Mouse (Mus musculus) cerebellum, adult 11 months (tissue): ENCODE results near the gene Zfp870.

Source experiments
- DNase-seq: peaks from one replicate; pipeline ENCODE4 v3.0.0; 2022

The Zfp870 gene

DNA sequence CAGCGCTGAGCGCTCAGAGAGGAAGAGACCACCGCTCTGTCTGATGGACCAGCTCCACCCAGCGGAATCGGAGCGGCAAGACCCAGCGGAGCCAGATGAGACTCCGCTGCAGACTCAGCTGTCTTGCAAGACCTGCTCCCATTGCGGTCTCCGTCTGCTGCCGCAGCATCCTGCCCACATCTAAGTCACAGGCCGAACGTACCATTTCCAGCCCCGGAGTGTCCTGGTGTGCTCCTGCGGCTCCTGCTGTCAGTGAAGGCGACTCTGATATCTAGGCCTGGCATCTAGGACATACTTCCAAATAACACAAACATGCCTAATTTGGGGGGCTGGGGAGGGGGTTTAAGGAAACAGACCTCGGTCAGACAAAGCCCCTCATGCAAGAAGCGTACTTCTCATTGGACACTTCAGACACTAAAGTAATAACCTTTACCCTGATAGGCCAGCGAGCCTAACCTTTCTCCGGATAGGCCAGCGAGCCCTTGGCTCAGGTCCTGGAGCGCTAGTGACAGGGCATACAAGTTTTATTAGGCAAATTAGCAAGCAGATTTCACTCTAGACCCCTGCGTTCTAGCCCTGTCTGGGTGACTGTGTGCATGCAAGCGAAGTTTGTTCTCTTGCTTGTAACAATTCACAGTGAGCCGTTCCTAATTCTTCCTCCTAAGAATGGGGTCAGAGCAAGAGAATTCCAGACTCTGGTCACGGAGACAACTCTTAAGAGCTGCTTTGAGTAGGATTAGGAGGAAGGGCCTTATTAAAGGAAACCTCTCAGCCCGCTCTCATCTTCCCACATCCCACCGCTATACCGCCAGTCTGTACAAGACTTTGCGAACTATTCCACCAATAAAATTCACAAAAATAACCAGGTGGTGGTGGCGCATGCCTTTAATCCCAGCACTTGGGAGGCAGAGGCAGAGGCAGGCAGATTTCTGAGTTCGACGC, at the start of gene Zfp870:
Zfp870 (minus strand) TSS at position 404 of the 942 bp plus-strand sequence.
- DNase-seq, result peak; percentile 78

DNA sequence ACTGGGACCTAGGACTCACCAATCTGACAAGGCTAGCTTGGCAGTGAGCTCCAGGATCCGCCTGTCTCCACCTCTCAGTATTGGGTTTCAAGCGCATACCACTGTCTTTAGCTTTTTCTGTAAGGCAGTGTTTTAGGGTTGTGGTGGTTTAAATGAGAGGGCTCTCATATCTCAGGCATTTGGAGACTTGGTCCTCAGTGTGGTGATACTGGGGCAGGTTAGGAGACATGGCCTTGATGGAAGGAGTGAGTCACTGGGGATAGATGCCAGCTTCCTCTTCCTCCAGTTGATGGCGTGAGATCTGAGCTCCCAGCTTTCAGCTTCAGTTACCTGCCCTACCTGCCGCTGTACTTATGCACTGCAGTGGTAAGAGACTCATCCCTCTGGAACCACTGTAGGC, 48.4 kb upstream of the Zfp870 start:
- DNase-seq, result no peak

- no peak for DNase-seq
These were observed 36.4 kb upstream of the Zfp870 start for GRCm38 (mm10) chr17:32927803-32928202.

DNA sequence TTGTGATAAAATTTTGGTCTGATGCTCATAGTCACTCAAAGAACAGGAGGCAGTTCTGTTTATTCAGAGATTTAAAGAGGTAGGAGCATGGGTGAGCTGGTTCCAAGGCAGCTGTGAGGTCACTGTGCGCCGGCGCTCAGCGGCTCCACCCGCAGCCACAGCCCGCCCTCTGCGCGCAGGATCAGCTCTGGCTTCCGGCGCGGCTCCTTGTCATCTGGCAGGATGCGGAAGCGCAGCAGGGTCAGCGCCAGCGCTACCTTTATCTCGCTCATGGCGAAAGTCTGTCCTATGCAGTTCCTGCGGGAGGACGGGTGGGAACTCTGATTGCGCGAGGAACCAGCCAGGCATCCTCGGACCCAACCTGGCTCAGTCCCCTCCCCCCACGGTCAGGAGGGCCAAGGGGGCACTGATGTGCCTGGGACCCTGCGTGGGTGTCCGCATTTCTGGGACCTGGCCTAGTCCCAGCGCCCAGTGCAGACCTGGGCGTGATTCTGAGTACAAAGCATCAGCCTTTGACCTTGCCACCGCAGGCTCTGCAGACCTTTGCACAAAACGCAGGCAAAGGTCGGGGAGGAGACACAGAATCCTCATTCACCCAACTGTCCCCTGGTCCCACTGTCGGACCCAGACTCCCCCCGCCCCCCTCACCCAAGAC, 33.3 kb upstream of the Zfp870 start:
- DNase-seq, result peak; percentile 66

- no peak for DNase-seq
These were observed 32.2 kb upstream of the Zfp870 start for GRCm38 (mm10) chr17:32923681-32924080.

- no peak for DNase-seq
These were observed 27.7 kb upstream of the Zfp870 start for GRCm38 (mm10) chr17:32919123-32919522.

GRCm38 (mm10) chr17:32917131-32917530, 25.7 kb upstream of the Zfp870 start, which contains the start of gene Cyp4f14:
Gene Cyp4f14 (minus strand): TSS chr17:32917342.
- DNase-seq, result peak; percentile 39

- no peak for DNase-seq
These were observed 24.6 kb upstream of the Zfp870 start for GRCm38 (mm10) chr17:32916075-32916474.

DNA sequence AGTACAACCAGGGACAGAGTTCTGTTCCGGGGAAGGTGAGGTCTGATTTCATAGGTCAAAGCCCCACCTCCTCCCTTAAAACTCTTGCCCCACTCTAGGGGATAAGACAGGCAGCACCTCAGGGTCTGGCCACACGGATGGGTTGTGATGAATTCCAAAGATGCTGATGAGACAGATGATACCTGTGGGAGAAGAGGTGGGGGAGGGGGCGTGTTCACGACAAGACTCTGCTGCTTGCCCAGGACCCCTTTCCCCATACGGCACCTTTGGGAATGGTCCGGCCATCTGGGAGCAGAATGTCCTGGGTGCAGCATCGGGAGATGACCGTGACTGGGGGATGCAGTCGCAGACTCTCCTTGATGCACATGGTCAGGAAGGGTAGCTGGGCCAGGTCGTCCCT, 14.7 kb upstream of the Zfp870 start:
- no peak for DNase-seq

- peak; percentile 39 for DNase-seq
These were observed 13.8 kb upstream of the Zfp870 start for GRCm38 (mm10) chr17:32905239-32905638.

DNA sequence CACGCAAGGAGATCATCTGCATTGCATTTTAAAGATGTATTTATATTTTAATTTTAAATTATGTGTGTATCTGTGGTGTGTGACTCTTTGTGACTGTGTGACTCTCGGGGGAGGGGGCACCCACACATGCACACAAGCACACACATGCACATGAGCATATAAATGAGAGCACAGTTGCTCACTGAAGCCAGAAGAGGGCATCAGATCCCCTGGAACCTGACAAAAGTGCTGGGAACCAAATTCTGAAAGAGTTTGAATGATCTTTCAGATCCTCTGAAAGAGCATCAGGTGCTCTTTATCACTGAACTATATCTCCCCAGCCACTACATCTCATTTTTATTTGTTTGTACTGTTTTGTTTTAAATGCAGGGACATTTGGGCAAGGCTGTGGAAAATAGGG, 13.0 kb upstream of the Zfp870 start:
- no peak for DNase-seq

GRCm38 (mm10) chr17:32901751-32902525, 10.5 kb upstream of the Zfp870 start:
- no peak for DNase-seq

DNA sequence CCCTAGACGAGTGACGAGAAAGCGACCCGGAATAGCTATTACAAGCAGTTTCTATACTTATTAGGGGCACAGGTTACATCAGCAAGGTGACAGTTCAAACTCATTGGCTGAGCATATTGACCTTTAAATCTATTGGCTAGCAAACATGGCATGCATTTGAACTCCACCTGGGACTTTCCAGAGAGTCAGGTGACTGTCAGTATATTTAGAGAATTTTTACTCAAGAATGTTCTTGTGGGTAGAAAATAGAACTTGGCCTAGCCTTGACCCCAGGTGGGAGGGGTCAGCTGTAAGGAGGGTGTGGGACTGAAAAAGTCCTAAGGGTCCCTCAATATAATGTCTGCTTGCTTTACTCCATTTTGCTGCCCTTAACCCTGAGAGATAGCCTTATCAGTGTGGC, 4.0 kb upstream of the Zfp870 start:
- no peak for DNase-seq

DNA sequence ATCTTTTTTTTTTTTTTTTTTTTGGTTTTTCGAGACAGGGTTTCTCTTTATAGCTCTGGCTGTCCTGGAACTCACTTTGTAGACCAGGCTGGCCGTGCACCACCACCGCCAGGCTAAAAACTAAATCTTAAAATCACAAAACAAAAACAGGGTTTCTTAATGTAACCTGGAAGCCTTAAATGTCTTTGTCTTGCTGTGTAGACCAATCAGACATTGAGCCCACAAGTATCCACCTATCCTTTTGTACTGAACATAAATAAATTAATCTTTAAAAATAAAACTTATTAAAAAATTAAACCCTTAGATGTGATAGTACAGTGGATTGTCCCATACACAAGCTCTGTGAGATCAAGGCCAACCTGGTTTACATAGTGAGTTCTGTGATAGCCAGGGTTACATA, 2.5 kb upstream of the Zfp870 start:
- DNase-seq, result no peak

DNA sequence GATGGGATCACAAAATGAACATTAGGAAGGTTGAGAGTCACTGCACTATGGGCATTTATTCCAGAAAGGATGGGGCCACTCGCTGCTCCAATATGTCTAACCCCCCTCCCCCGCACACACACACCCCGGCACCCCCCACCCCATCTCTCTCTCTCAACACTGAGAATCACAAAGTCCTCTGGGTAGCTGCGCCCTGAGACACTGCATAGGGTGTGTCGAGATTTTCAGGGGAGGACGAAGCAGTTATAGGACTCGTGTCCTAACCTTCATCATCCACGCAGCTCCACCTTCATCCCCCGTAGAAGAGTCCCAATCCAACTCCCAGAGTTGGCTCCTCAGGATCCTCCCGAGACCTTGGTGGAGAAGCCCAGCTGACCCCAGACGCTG, 597 bp downstream of the Zfp870 start:
- DNase-seq, result no peak

DNA sequence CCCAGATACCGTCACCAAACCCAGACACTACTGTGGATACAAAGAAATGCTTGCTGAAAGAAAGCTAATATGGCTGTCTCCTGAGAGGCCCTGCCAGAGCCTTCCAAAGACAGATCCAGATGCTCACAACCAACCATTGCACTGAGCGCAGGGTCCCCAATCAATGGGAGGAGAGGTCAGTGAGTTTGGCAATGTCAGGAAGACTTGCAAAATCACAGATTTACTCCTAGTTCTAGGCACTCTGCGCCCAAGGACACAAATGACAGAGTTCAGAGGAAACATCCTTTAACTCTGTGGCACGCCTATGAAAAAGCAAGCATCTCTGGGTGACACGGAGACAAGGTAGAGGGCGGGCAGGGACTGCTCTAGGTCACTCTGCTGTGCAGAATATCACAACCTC, 1.8 kb downstream of the Zfp870 start:
- no peak for DNase-seq

DNA sequence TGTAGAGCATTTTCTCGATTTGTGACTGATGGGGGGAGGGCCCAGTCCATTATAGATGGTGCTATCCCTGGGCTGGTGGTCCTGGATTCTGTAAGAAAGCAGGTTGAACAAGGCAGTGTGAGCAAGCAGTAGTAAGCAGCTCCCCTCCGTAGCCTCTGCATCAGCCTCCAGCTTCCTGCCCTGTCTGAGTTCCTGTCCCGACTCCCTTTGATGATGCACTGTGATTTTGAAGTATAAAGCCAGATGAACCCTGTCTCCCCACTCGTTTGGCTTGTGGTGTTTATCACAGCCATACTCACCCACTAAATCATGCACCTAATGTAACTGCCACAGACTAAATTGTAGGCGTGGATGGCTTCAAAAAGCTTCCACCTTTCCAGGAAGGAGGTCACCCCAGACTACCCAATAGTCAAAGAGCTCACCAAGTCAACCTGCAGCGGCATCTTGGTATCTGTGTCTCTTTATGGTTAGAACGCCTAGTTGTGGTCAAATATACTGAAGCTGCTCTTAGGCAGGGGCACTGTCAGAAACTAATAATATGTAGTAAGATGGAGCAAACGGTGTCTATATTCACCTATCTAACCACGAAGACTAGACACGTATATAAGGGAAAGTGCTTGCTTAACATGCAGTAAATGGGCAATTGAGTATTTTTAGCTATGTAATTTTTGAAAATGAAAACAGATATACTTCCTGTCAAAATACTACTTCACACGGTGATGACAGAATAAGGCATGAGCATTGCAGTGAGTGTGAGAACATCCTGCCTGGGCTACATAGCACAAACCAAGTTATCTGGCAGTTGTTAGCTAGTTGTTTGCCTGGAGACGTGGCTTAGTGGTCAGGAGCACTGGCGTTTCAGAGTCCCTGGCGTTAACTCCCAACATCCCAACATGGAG, 10.9 kb downstream of the Zfp870 start:
- DNase-seq, result no peak

- no peak for DNase-seq
These were observed 12.7 kb downstream of the Zfp870 start for GRCm38 (mm10) chr17:32878773-32879172.

- no peak for DNase-seq
These were observed 13.8 kb downstream of the Zfp870 start for GRCm38 (mm10) chr17:32877471-32878171.

DNA sequence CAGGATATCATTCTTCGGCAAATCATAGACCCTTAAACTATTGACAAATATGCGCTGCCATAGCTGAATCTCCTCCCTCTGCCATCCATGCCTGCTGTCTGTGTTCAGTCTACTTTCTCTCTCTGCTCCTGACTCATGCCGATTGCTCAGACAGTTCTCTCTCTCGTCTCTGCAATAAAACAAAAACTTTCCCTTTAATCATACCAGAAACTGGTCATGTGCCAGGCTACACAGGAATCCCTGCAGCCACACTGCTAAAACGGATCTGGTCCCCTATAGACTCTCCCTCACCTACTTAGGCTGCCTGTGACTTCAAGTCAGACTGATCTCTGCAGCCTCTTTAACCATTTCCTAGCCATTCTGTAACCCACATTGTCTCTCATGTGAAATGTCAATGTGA, 18.7 kb downstream of the Zfp870 start:
- DNase-seq, result no peak

DNA sequence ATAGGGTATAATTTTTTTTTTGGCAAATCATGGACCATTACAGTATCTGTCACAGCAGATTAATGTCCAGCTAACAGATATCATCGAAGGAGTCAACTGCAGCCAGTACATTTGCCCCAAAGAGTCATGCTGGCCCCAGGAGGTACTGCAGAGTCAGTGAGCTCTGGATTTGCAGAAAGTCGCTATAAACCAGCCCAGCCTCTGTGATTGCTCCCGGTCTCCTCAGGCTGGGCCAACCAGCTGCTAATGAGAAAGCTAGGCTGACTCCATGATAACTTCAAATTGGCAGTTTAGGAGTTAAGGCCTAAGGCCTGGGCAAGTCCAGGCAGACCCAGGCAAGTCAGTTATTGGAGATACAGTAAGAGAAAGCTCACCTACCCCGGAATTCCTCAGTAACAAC, 19.4 kb downstream of the Zfp870 start:
- DNase-seq, result no peak

DNA sequence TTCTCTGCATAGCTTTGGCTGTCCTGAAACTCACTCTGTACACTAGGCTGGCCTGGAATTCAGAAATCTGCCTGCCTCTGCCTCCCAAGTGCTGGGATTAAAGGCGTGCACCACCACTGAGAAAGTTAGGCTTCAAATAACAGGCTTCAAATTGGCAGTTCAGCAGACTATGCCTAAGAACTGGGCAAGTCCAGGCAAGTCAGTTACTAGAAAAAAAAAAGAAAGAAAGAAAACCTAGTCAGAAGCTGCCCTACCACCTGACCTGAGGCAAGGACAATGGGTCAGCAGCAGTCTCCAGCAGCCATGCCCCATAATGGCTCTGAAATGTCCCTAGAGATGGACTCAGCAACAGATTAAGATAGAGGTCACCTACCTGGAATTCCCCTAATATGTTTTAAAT, 20.0 kb downstream of the Zfp870 start:
- no peak for DNase-seq
